Mouse (Mus musculus): ENCODE measurements around the gene Galntl6. TPM values are rescaled to one million over a fixed set of nuclear protein-coding genes. Genes with fewer than 3 reads are reported as not detected.

Gene Galntl6
- total RNA-seq, 2 experiments from 2014 or later: 0.29 to 0.45 TPM

DNA sequence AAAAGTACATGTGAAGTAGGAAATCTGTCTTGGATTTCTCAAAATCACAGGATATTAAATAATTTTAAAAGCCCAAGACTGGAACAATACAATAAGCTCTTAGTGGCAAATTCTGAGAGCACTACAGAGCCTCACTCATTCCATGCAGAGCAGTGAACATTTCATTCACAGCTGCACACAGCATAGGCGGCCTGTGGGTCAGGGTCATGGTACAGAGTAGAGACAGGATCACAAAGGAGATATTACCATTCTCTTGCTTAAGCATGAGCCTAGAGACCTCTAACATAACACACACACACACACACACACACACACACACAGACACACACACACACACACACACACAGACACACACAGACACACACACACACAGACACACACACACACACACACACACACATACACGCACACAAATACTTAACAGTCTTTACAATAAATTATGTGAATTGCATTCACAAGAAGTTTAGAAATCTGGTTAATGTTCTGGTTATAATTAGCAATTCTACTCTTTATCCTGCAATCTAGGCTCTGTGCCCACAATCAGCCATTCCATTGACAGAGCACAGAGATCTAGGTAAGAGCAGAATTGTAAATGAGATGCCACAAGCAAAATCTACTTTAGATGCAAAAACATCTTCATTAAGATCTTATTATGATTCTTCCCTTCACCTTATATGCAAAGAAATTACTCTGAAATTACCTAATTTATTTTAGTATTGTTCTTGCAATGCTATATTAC lies 653.7 kb downstream of the Galntl6 start:
- DNase-seq: no peak

- DNase-seq: no peak
Measured at GRCm38 (mm10) chr8:58253620-58254019, 658.8 kb downstream of the Galntl6 start.

GRCm38 (mm10) chr8:58244830-58245229 lies 667.6 kb downstream of the Galntl6 start:
- no peak for DNase-seq

DNA sequence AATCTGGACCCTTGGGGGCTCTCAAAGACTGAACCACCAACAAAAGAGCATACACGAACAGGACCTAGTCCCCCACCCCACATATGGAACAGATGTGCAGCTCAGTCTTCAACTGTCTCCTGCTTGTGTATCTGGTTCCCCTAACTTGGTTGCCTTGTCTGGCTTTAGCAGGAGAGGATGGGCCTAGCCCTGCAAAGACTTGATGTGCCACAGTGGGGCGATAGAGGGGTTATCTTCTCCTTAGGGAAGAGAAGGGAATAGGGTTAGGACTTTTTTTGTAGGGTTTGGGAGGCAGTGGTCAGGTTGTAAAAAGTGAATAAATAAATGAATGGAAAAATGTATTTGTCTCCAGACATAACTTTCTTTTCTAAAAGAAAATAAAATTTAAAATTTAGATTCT lies 678.2 kb downstream of the Galntl6 start:
- DNase-seq: no peak

DNA sequence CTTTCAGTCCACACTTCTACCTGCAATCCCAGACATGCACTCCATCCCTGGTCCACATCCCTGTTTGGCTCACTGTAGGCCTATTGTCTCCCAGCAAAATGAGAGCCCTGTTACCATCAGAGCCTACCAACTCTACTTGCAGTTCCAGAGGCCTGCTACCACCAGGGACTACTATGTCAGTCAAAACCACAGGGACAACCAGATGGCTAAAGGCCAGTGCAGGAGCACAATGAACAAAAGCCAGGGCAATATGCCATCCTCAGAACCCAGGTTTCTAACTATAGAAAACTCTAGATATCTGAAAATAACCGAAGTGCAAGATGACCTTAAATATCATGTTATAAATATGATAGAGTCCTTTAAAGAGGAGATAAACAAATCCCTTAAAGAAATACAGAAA lies 683.7 kb downstream of the Galntl6 start:
- no peak for DNase-seq

DNA sequence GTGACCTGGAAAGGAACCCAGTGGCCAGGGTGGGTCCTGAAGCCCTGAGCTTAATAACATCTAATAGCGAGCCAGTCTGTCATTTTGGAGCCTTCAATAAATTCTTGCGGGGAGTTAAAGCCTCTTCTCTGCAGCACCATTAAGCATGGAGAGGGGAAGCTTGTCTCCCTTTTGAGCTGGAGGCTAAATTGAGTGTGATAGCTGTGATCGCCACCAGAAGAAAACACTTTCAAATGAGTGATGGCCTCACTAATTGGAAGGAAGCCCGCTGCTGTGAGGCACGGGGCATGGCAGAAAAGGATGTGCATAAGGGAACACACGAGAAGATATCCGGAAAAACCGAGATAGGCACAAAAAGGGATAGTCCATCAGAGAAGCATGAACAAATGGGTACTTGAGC lies 694.6 kb downstream of the Galntl6 start:
- DNase-seq: no peak

GRCm38 (mm10) chr8:58189694-58190093 lies 722.7 kb downstream of the Galntl6 start:
- DNase-seq: no peak

DNA sequence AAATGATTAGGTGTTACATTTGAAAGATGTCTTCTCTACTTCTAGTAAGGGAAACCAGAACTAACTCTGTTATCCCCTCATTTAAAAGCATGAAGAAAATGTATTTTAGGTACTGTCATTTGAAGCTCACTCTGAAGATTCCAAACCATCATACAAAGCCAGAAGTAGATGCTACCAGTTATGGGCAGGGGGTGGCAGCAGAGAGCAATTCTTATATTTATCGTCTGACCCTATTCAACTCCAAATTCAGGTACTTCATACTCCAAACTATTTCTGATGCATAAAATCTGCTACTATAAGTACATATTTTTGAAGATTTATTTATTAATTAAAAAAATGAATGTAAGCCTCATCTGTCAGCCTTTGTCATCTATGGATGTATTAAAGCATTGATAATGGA lies 765.5 kb downstream of the Galntl6 start:
- DNase-seq: peak; percentile 29

GRCm38 (mm10) chr8:58086733-58087132 lies 825.7 kb downstream of the Galntl6 start:
- DNase-seq: no peak

DNA sequence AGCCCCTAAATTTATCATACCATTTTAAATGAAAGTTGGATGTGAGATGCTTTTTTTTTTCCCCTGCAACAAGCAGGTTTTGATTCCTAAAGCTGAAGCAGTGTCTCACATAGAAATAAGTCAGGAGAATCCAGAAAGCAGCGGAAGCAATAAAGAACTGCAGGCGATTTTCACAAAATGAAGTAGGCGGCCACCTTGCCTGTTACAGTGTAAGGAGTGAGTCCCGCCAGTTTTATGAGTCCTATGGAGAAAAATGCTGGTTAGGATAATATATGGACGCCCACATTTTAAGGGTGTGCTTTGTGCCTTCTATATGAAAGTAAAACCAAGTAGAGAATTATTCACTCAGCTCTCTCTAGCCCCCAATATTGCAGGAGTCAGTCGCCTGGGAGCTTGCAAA lies 827.5 kb downstream of the Galntl6 start:
- no peak for DNase-seq

DNA sequence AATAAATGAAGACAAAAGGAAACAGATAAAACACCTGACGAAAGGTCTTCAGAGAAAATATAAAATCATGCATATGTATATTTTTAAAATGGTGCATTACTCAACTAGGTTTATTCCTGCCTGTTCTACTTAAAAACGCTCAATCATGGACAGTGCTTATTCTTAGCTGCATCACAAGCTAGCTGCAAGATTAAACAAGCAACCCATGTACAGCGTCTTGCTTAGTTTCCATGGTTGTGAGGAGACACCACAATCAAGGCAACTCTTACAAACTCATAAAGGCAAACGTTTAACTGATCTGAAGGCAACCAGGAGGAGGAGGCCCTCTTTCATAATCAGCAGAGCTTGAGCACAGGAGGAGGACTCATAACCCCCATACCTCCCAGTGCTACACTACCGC lies 830.7 kb downstream of the Galntl6 start:
- no peak for DNase-seq

- DNase-seq: no peak
Measured at GRCm38 (mm10) chr8:58074611-58075010, 837.8 kb downstream of the Galntl6 start.

DNA sequence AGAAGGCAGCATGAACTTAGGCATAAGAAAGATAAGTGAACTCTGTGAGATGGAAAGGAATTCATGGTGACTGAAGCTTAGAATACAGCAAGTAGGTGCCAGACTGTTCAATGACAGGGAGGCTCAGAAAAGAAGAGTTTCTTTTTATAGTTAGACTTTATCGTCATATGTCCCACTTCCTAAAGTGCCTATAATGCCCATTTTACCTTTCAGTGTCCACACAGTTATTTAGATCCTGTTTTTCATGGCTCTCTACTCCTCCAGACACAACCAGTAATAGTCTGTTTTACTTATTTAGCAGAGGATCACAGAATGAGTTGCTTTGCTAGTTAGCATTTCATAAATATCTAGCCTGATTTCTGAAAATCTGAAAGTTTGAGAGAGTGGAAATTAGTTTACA lies 838.7 kb downstream of the Galntl6 start:
- no peak for DNase-seq

DNA sequence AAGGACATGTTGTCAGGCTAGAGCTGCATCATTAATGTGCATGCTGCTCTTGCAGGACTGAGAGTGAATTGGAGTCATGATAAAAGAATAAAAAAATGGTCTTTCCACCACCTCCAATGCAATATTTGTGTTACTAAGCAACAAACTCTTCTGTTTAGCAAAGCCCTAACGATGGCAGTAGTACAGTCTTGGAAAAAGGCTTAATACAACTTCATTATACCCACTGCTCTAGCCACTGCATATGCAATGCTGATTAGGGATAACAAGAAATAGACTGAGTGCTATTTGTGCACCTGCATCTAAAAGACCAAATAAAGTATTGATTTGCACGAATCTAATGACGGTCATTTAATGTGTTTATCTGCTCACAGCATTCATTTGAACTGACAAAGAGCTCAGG lies 880.2 kb downstream of the Galntl6 start:
- no peak for DNase-seq

GRCm38 (mm10) chr8:58025558-58025957 lies 886.9 kb downstream of the Galntl6 start:
- DNase-seq: peak; percentile 5

DNA sequence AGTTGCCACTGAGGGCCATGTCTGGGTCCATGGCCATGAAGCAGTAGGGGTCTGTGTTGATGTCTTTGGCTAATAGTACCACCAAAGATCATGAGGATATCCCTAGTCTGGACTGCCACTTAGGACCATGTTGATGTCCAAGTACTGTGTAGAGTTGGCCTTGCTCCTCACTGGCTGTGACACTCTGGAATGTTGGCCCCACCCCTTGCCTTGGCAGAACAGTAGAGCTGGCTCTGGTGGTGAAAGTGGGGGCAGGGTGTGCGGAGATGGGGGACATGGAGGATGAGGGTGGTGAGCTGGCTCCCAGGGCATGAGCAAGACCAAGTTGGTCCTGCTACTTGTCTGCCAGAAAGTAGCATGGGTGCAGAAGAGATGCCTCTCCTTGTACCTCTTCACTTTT lies 887.3 kb downstream of the Galntl6 start:
- DNase-seq: peak; percentile 14

GRCm38 (mm10) chr8:58023426-58024176 lies 888.8 kb downstream of the Galntl6 start:
- DNase-seq: no peak

- no peak for DNase-seq
Measured at GRCm38 (mm10) chr8:57989428-57990171, 922.8 kb downstream of the Galntl6 start.

DNA sequence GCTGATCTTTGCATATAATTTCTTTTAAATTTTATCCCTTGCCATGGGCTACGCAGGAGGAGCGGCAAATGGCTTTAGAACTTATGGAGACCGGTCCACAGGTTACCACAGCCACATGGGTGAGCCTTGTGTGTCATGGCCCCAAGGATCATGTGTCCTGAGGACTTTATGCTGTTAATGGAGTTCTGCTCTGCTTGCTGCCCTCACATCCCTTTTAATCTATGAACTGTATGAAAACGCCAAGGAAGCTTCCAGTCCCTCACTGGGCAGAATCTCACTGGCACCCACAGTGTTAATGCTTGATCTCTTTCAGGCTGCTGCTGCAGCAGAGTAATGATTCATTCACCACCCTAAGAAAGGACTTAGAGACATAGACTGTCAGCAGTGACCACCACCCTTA lies 935.1 kb downstream of the Galntl6 start:
- no peak for DNase-seq

DNA sequence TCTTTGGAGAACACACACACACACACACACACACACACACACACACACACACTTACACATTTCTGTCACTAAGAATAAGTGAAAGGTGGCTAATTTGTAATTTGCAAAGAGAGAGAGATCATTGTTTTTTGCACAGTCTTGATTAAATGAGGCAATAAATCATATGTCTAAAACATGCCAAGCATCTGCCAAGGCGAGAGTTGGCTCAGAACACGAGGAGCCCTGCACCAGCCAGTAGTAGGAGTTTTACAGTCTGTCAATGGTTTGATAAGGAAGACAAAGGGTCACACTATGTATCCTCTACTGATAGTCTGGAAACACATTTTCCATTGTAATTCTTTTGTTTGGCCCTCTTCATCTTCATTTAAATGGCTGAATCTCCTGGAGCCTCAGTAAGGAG lies 938.3 kb downstream of the Galntl6 start:
- no peak for DNase-seq

GRCm38 (mm10) chr8:57972832-57973231 lies 939.6 kb downstream of the Galntl6 start:
- DNase-seq: no peak

DNA sequence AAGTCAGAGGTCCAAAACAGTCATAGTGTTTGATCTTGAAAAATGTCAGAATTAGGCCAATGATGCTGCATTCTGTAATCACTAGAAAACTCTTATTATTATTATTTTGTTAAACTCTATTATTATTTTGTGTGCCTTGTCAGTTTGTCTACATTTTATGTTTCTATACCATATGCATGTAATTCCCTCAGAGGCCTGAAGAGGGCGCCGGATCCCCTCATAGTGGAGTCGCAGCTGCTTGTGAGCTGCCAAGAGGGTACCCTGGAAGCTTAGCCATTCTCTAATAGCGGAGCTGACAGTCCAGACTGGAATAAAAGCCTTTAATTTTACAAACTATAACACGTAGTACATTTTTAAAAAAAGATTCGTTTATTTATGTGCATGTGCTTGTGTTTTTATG lies 945.8 kb downstream of the Galntl6 start:
- peak; percentile 7 for DNase-seq

DNA sequence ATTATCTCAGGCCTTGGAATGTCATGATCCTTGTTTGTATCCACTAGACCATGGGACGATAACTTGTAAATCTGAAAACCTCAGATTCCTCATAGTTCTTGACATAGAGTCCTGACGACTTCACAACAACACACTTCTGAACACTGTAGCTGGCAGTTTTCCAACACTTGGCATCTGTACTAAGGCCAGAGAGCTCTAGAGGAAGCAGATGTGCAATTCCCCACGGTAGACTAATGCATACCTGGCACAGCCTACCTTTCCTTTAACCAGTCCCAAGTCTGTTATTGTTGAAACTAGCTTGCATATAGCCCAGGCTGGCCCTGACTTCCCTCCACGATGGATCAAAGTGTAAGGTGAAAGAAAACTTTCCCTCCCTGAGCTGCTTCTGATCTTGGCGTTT lies 946.9 kb downstream of the Galntl6 start:
- no peak for DNase-seq
